8 mouse cellular contexts compared by ENCODE assay signal in the genomic region with DNA sequence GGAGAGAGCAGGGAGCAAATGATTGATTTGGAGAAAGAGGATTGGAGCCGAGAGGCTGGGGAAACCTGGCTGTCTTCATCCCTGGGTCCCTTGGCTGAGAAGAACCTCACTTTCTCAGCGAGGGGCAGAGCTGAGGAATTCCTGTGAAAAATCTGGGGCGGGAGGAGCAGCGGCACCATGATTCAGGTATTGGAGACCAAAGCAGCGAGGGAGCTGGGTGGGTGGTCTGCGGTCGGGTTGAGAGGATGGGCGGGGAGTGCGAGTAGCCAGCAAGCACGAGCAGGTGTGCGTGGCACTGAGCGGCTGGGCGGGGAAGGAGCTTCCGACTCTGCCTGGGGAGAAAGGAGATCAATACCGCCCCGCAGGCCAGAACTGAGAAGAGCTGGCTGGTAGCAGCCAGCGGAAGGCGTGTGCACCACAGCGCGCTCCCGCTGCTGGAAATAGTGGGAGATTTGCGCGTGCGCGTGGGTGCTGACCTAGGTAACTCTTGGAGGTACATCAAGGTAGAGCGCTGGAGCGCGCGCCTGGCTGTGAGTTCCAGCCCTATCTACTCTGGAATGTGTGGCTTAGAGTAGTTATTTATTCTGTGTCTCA. TPM values are rescaled to one million over a fixed set of nuclear protein-coding genes. Genes with fewer than 3 reads are reported as not detected.
A peak's percentile ranks its signal among the peaks of the same experiment; 100 is the strongest.
DNase-seq lines count a peak whose midpoint lies in the region; ATAC-seq and TF ChIP-seq lines count a peak whose summit lies in the region.

No protein-coding gene starts in this region.

- TF ChIP-seq CTCF in spleen, adult 2 months (IDR thresholded peaks at IDR 0.05; ENCODE audit: extremely low read depth, insufficient read depth, insufficient read length, insufficient replicate concordance) = no peak
- no peak for TF ChIP-seq CTCF in cortical plate, adult 2 months (IDR thresholded peaks at IDR 0.05; ENCODE audit: extremely low read depth, insufficient read depth, low read length)

- peaks cover 4% of the 10 kb centered on the region; the same call in 1 of the 2 replicates for H3K27me3 ChIP-seq in spleen, adult 2 months (ENCODE audit: control insufficient read depth, insufficient read depth, low read length)

- no peak for TF ChIP-seq POLR2A in spleen, adult 2 months (IDR thresholded peaks at IDR 0.05; ENCODE audit: low read depth, low read length)
- peak; percentile 88 for TF ChIP-seq POLR2A in cortical plate, adult 2 months (IDR thresholded peaks at IDR 0.05; ENCODE audit: extremely low read depth, insufficient read depth, low read length)

- no peaks in the 10 kb centered on the region for H3K4me1 ChIP-seq in spleen, adult 2 months (ENCODE audit: control insufficient read depth, insufficient read depth, insufficient read length)
- H3K4me1 ChIP-seq in cortical plate, adult 2 months (ENCODE audit: control insufficient read depth, insufficient read depth, low read length) = no peaks in the 10 kb centered on the region; the same call in 1 of the 2 replicates

- no peaks in the 10 kb centered on the region for H3K36me3 ChIP-seq in spleen, adult 2 months (ENCODE audit: control insufficient read depth, insufficient read depth, low read length)

- peak overlapping the region; percentile 35; the same call in 1 of the 2 replicates for H3K4me3 ChIP-seq in spleen, adult 2 months (ENCODE audit: extremely low read depth, insufficient read depth, insufficient read length)
- H3K4me3 ChIP-seq in cortical plate, adult 2 months (ENCODE audit: insufficient read depth, low read length) = peak overlapping the region; percentile 73

- peak; percentile 2 to 3 for DNase-seq in spleen, adult 2 months (ENCODE audit: low read depth in 1 of 2, low spot score in 2 of 2)
- DNase-seq in spleen, postnatal 14 days (ENCODE audit: low spot score in 2 of 2) = no peak
- peak; percentile 70 to 77 for DNase-seq in layer of hippocampus, postnatal 10 days (ENCODE audit: low spot score in 2 of 2)
- peak; percentile 79 for DNase-seq in right cerebral cortex, postnatal 4 days
- no peak for DNase-seq in spleen, postnatal 4 days (ENCODE audit: low spot score in 2 of 2)

- ATAC-seq in hematopoietic stem cell, adult 5-6 weeks (replicated peaks in 1 of 2; ENCODE audit: insufficient read depth in 1 of 2, low FRiP score in 2 of 2, low TSS enrichment in 1 of 2, low read depth in 1 of 2, poor library complexity in 2 of 2, severe bottlenecking in 2 of 2) = peak; percentile 81 to 87
- peak; percentile 81 for ATAC-seq in megakaryocyte progenitor cell, adult 5-6 weeks (replicated peaks; ENCODE audit: poor library complexity)

- H3K27ac ChIP-seq in spleen, adult 2 months (ENCODE audit: insufficient read depth, low read length) = no peak overlapping the region
- H3K27ac ChIP-seq in cortical plate, adult 2 months (ENCODE audit: insufficient read depth, low read length) = peak overlapping the region; percentile 77

- WGBS in spleen, adult 2 months = 3% methylated on average over 29 of the region's 29 CpGs

RNA-seq across cellular contexts. Expression of a gene that starts 1.7 kb away (rescaled TPM):
- polyA plus RNA-seq in spleen, adult 2 months (2012; rRNA removed) = 0.01 TPM in 2 replicates
- 34.7 and 38.8 TPM in 2 replicates for polyA plus RNA-seq in cortical plate, adult 2 months (2012; rRNA removed)
- 1.1 and 2.6 TPM in 2 replicates for total RNA-seq in hematopoietic stem cell, adult 5-6 weeks (2017)
- total RNA-seq in layer of hippocampus, postnatal 10 days (2021) = 100 to 1,000 TPM; 311 to 317 TPM
- 0.17 TPM in 1 of 2 replicates, not detected in the other for total RNA-seq in megakaryocyte progenitor cell, adult 5-6 weeks (2015)
- not detected in 2 replicates for total RNA-seq in megakaryocyte progenitor cell, adult 5-6 weeks (2017)

Comparison
In these comparisons a context has a peak if more than half of its experiments do, and no peak if none do; other contexts are left out.
1. DNase-seq: peak in spleen, adult 2 months (2 of 2), layer of hippocampus, postnatal 10 days (2 of 2) and right cerebral cortex, postnatal 4 days (single experiment); none in spleen, postnatal 14 days (0 of 2) and spleen, postnatal 4 days (0 of 2).
2. RNA of a gene that starts 1.7 kb away (total RNA-seq): 311 to 317 TPM in layer of hippocampus, postnatal 10 days; 1.1 to 2.6 TPM in hematopoietic stem cell, adult 5-6 weeks and 0.17 TPM in megakaryocyte progenitor cell, adult 5-6 weeks; every median in the first group is over 10 times any median in the second.